Mouse (Mus musculus): ENCODE data around the gene Mfap5. TPM values are rescaled to one million over a fixed set of nuclear protein-coding genes. Genes with fewer than 3 reads are reported as not detected.

The Mfap5 gene
- polyA plus RNA-seq, 1 experiment from 2014 or later, result 1.8 TPM

DNA sequence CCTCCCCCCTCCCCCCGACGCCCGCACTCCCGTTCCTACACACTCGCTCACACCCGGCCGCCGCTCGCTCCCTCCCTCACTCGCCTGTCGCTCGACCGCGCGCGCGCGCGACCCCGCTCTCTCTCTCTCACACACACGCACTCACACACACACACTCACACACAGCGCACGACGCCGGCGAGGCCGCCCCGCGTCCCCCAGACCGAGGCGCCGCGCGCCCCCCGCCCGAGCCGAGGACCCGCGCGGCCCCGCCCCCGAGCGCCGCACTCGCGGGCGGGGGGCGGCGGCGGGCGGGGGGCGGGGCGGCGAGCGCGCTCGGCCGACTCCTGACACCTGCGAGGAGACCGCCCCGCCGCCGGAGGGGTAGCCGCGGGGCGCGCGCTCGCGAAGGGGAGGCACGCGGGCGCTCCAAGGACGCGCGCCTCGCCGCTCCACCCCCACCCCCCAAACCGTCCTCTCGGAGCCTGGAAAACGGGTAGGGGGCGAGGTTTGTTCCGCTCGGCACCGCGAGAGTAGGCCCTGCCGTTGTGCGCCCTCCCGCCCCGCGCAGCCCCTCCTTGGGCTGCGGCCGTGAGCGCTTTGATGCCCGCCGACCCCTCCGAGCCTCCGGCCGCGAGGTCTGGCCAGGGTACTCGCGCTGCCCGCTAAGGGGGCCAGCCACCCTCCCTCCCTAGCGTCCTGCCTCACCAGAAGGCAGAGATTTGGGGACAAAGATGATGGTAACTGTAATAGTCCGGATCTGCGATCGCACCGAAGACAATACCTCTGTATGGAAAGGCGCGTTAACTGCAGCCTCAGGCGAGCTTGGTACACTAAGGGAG is 19.1 kb upstream of the Mfap5 start:
- ATAC-seq (ENCODE audit: low read depth), result peak; percentile 93
- H3K27me3 ChIP-seq (ENCODE audit: control insufficient read depth, insufficient read depth, low read length), result no peaks in the 10 kb centered on the region
- WGBS, result under 1% methylated on average over 49 of the region's 111 CpGs
- H3K4me3 ChIP-seq (ENCODE audit: low read depth, low read length), result peak overlapping the region; percentile 65
- H3K9ac ChIP-seq (replicated peaks; ENCODE audit: low read depth, low read length), result peak overlapping the region; percentile 93
- peaks cover 20% of the 10 kb centered on the region for H3K4me1 ChIP-seq (ENCODE audit: control insufficient read depth, insufficient read depth, low read length)
- no peaks in the 10 kb centered on the region for H3K36me3 ChIP-seq (ENCODE audit: control insufficient read depth, insufficient read depth, low read length)
- H3K9me3 ChIP-seq (ENCODE audit: control insufficient read depth, low read length), result no peaks in the 10 kb centered on the region
- H3K4me2 ChIP-seq (ENCODE audit: low read depth, low read length), result peak overlapping the region; percentile 57
- H3K27ac ChIP-seq (ENCODE audit: low read depth, low read length), result peak overlapping the region; percentile 97

DNA sequence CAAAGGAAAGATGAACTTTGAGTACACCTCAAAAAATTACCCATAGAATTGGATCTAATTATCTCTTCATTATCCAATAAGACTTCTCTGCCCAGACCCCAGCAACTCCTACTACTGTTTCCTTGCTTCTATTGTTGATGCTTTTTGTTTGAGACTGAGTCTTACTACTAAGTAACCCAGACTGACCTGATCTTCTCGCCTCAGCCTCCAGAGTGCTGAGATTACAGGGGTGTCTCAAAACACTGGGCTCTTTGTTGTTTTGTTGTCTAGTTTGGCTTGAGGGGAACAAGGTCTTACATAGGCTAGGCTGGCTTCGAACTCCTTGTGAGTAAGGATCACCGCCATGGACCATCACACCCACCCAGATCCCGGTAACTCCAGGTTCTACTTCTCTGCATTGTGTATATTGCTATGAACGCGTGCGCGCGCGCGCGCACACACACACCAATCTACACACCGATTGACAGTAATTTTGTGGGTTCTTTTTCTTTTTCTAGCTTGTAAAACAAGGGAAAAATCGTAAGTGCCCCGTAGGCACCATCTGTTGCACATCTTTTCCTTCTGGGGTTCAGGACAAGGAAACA is 14.6 kb upstream of the Mfap5 start:
- Histone ChIP-seq H3K27me3 (ENCODE audit: control insufficient read depth, insufficient read depth, low read length) (no peaks in the 10 kb centered on the region), H3K9me3 (ENCODE audit: control insufficient read depth, low read length) (no peaks in the 10 kb centered on the region), H3K4me2 (ENCODE audit: low read depth, low read length) (peak overlapping the region; percentile 59), H3K36me3 (ENCODE audit: control insufficient read depth, insufficient read depth, low read length) (no peaks in the 10 kb centered on the region), H3K27ac (ENCODE audit: low read depth, low read length) (peak overlapping the region; percentile 73), H3K4me3 (ENCODE audit: low read depth, low read length) (peak overlapping the region; percentile 36), H3K9ac (replicated peaks; ENCODE audit: low read depth, low read length) (peak overlapping the region; percentile 50), H3K4me1 (ENCODE audit: control insufficient read depth, insufficient read depth, low read length) (peaks cover 17% of the 10 kb centered on the region)
- 32% methylated on average over 15 of the region's 15 CpGs for WGBS
- no peak for ATAC-seq (ENCODE audit: low read depth)

- H3K36me3 ChIP-seq (ENCODE audit: control insufficient read depth, insufficient read depth, low read length), result no peaks in the 10 kb centered on the region
- peaks cover 17% of the 10 kb centered on the region for H3K4me1 ChIP-seq (ENCODE audit: control insufficient read depth, insufficient read depth, low read length)
- peak overlapping the region; percentile 50 for H3K9ac ChIP-seq (replicated peaks; ENCODE audit: low read depth, low read length)
- peak; percentile 68 for ATAC-seq (ENCODE audit: low read depth)
- no peaks in the 10 kb centered on the region for H3K9me3 ChIP-seq (ENCODE audit: control insufficient read depth, low read length)
- H3K27ac ChIP-seq (ENCODE audit: low read depth, low read length), result peak overlapping the region; percentile 73
- 0% methylated on average over 16 of the region's 16 CpGs for WGBS
- H3K4me3 ChIP-seq (ENCODE audit: low read depth, low read length), result peak overlapping the region; percentile 36
- H3K27me3 ChIP-seq (ENCODE audit: control insufficient read depth, insufficient read depth, low read length), result no peaks in the 10 kb centered on the region
- H3K4me2 ChIP-seq (ENCODE audit: low read depth, low read length), result peak overlapping the region; percentile 59
These were observed 14.1 kb upstream of the Mfap5 start for GRCm38 (mm10) chr6:122491557-122491956.

GRCm38 (mm10) chr6:122492479-122492878 is 13.2 kb upstream of the Mfap5 start:
- no peaks in the 10 kb centered on the region for H3K36me3 ChIP-seq (ENCODE audit: control insufficient read depth, insufficient read depth, low read length)
- ATAC-seq (ENCODE audit: low read depth), result no peak
- H3K27me3 ChIP-seq (ENCODE audit: control insufficient read depth, insufficient read depth, low read length), result no peaks in the 10 kb centered on the region
- H3K9ac ChIP-seq (replicated peaks; ENCODE audit: low read depth, low read length), result no peak overlapping the region
- 42% methylated on average over 6 of the region's 6 CpGs for WGBS
- H3K4me1 ChIP-seq (ENCODE audit: control insufficient read depth, insufficient read depth, low read length), result peaks cover 17% of the 10 kb centered on the region
- no peak overlapping the region for H3K27ac ChIP-seq (ENCODE audit: low read depth, low read length)
- H3K4me3 ChIP-seq (ENCODE audit: low read depth, low read length), result no peak overlapping the region
- H3K4me2 ChIP-seq (ENCODE audit: low read depth, low read length), result no peak overlapping the region
- no peaks in the 10 kb centered on the region for H3K9me3 ChIP-seq (ENCODE audit: control insufficient read depth, low read length)

DNA sequence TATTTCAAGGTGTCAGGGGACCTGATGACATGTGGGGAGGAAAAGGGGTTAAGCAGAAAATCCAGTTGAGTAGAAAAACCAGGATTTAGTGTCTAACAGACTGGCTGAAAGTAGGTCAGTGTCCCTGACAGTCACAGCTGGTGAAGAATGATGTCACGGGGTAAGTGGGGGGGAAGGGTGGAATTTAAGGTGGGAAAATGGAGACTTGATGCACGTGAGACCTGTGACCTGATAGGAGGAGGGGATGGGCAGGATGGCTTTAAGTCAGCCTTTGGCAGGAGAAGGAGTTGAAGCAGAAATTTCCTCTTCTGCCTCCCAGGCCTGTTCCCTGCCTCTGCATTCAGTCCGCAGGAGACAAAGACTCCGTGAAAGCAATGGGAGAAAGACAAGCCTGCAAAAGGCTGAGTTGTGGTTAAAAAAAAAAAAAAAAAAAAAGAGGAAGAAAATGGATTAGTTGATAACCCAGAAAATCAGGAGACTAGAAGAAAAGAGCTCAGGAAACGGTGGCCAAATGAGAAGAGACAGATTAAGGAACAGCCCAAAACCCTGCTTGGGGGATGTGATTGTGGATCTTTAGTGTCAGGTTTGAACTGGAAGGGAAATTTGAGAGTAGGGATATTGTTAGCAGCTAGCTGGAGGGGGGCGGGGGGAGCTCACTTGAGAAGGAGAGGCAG is 11.7 kb upstream of the Mfap5 start:
- H3K27ac ChIP-seq (ENCODE audit: low read depth, low read length), result no peak overlapping the region
- no peak overlapping the region for H3K4me3 ChIP-seq (ENCODE audit: low read depth, low read length)
- WGBS, result 31% methylated on average over 6 of the region's 6 CpGs
- H3K9ac ChIP-seq (replicated peaks; ENCODE audit: low read depth, low read length), result no peak overlapping the region
- no peaks in the 10 kb centered on the region for H3K36me3 ChIP-seq (ENCODE audit: control insufficient read depth, insufficient read depth, low read length)
- no peaks in the 10 kb centered on the region for H3K27me3 ChIP-seq (ENCODE audit: control insufficient read depth, insufficient read depth, low read length)
- H3K4me1 ChIP-seq (ENCODE audit: control insufficient read depth, insufficient read depth, low read length), result peaks cover 17% of the 10 kb centered on the region
- no peak for ATAC-seq (ENCODE audit: low read depth)
- H3K4me2 ChIP-seq (ENCODE audit: low read depth, low read length), result no peak overlapping the region
- H3K9me3 ChIP-seq (ENCODE audit: control insufficient read depth, low read length), result no peaks in the 10 kb centered on the region

- ATAC-seq (ENCODE audit: low read depth), result peak; percentile 58; the same call in 1 of the 2 replicates
- Histone ChIP-seq H3K27ac (ENCODE audit: low read depth, low read length) (peak overlapping the region; percentile 60), H3K9me3 (ENCODE audit: control insufficient read depth, low read length) (no peaks in the 10 kb centered on the region), H3K9ac (replicated peaks; ENCODE audit: low read depth, low read length) (0 out of 2 replicates have a peak overlapping the region, but pooled peaks have one; percentile 0), H3K4me3 (ENCODE audit: low read depth, low read length) (no peak overlapping the region), H3K36me3 (ENCODE audit: control insufficient read depth, insufficient read depth, low read length) (no peaks in the 10 kb centered on the region), H3K4me1 (ENCODE audit: control insufficient read depth, insufficient read depth, low read length) (peaks cover 17% of the 10 kb centered on the region), H3K27me3 (ENCODE audit: control insufficient read depth, insufficient read depth, low read length) (no peaks in the 10 kb centered on the region), H3K4me2 (ENCODE audit: low read depth, low read length) (peak overlapping the region; percentile 23; the same call in 1 of the 2 replicates)
- 8% methylated on average over 21 of the region's 21 CpGs for WGBS
These were observed 10.4 kb upstream of the Mfap5 start for GRCm38 (mm10) chr6:122495082-122495881.

DNA sequence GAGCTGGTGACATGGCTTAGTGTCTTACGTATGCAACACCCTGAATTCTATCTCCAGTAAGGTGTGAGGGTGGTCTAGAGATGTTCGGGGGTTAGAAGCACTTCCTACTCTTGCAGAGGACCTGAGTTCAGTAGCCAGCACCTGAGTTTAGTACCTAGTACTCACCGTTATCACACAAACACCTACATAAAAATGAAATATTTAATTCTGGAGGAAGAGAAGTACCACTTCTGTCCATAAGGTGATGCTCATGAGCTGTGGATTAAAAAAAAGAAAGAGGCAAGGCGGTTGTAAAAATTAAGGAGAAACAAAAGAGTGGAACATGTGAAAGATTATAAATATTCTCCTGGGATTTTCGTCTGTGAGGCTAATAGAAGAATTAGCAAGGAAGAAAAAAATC is 9.1 kb upstream of the Mfap5 start:
- no peaks in the 10 kb centered on the region for H3K9me3 ChIP-seq (ENCODE audit: control insufficient read depth, low read length)
- WGBS, result 36% methylated on average over 5 of the region's 5 CpGs
- no peak overlapping the region for H3K9ac ChIP-seq (replicated peaks; ENCODE audit: low read depth, low read length)
- H3K36me3 ChIP-seq (ENCODE audit: control insufficient read depth, insufficient read depth, low read length), result no peaks in the 10 kb centered on the region
- H3K4me1 ChIP-seq (ENCODE audit: control insufficient read depth, insufficient read depth, low read length), result peaks cover 13% of the 10 kb centered on the region; the same call in 1 of the 2 replicates
- H3K27ac ChIP-seq (ENCODE audit: low read depth, low read length), result 0 out of 2 replicates have a peak overlapping the region, but pooled peaks have one; percentile 60
- no peak overlapping the region for H3K4me2 ChIP-seq (ENCODE audit: low read depth, low read length)
- no peaks in the 10 kb centered on the region for H3K27me3 ChIP-seq (ENCODE audit: control insufficient read depth, insufficient read depth, low read length)
- ATAC-seq (ENCODE audit: low read depth), result no peak
- no peak overlapping the region for H3K4me3 ChIP-seq (ENCODE audit: low read depth, low read length)

- Histone ChIP-seq H3K9ac (replicated peaks; ENCODE audit: low read depth, low read length) (no peak within 1 kb of the TSS), H3K4me3 (ENCODE audit: low read depth, low read length) (no peak within 1 kb of the TSS), H3K27ac (ENCODE audit: low read depth, low read length) (no peak within 1 kb of the TSS), H3K27me3 (ENCODE audit: control insufficient read depth, insufficient read depth, low read length) (no peaks in the 10 kb centered on the region), H3K4me1 (ENCODE audit: control insufficient read depth, insufficient read depth, low read length) (peaks cover 13% of the 10 kb centered on the region; the same call in 1 of the 2 replicates), H3K4me2 (ENCODE audit: low read depth, low read length) (no peak within 1 kb of the TSS), H3K36me3 (ENCODE audit: control insufficient read depth, insufficient read depth, low read length) (no peaks in the 10 kb centered on the region), H3K9me3 (ENCODE audit: control insufficient read depth, low read length) (no peaks in the 10 kb centered on the region)
- ATAC-seq (ENCODE audit: low read depth), result no peak
- WGBS, result 79% methylated on average over 5 of the region's 5 CpGs
These were observed 7.0 kb upstream of the Mfap5 start, which contains the start of gene Rimklb for GRCm38 (mm10) chr6:122498661-122499060. Gene Rimklb, minus strand, starts transcription at chr6:122498761.
